Mouse (Mus musculus): Measurements from ENCODE around the gene Ncl. TPM values are rescaled to one million over a fixed set of nuclear protein-coding genes. Genes with fewer than 3 reads are reported as not detected.

Gene Ncl
- polyA plus RNA-seq, 1 experiment from 2014 or later: 467 TPM

- H3K27me3 ChIP-seq: peaks cover 58% of the 10 kb centered on the region
- no peak for ATAC-seq (ENCODE audit: insufficient number of reproducible peaks, insufficient read depth, low FRiP score, low TSS enrichment, low read depth)
- no peak overlapping the region for H3K9ac ChIP-seq (replicated peaks)
- H3K4me1 ChIP-seq (replicated peaks): peaks cover 37% of the 10 kb centered on the region
- H3K4me3 ChIP-seq (replicated peaks): no peak overlapping the region
- peaks cover 7% of the 10 kb centered on the region for H3K36me3 ChIP-seq
- 38% methylated on average over 6 of the region's 6 CpGs for WGBS
- no peak overlapping the region for H3K27ac ChIP-seq
- no peak overlapping the region for H3K4me2 ChIP-seq
- no peaks in the 10 kb centered on the region for H3K9me3 ChIP-seq
Measured at GRCm38 (mm10) chr1:86301221-86302091, 57.7 kb downstream of the Ncl start.

GRCm38 (mm10) chr1:86300731-86301130 lies 58.5 kb downstream of the Ncl start:
- Histone ChIP-seq H3K36me3 (peaks cover 3% of the 10 kb centered on the region), H3K4me3 (replicated peaks) (no peak overlapping the region), H3K4me1 (replicated peaks) (peaks cover 37% of the 10 kb centered on the region), H3K4me2 (no peak overlapping the region), H3K9ac (replicated peaks) (no peak overlapping the region), H3K9me3 (no peaks in the 10 kb centered on the region), H3K27me3 (peaks cover 51% of the 10 kb centered on the region), H3K27ac (no peak overlapping the region)
- ATAC-seq (ENCODE audit: insufficient number of reproducible peaks, insufficient read depth, low FRiP score, low TSS enrichment, low read depth): no peak
- 48% methylated on average over 7 of the region's 7 CpGs for WGBS

GRCm38 (mm10) chr1:86300093-86300492 lies 59.1 kb downstream of the Ncl start:
- no peaks in the 10 kb centered on the region for H3K9me3 ChIP-seq
- no peaks in the 10 kb centered on the region; the same call in 1 of the 2 replicates for H3K36me3 ChIP-seq
- WGBS: 10% methylated on average over 2 of the region's 2 CpGs
- H3K9ac ChIP-seq (replicated peaks): no peak overlapping the region
- H3K4me1 ChIP-seq (replicated peaks): peaks cover 38% of the 10 kb centered on the region
- no peak overlapping the region for H3K4me3 ChIP-seq (replicated peaks)
- H3K4me2 ChIP-seq: no peak overlapping the region
- H3K27ac ChIP-seq: no peak overlapping the region
- ATAC-seq (ENCODE audit: insufficient number of reproducible peaks, insufficient read depth, low FRiP score, low TSS enrichment, low read depth): no peak
- H3K27me3 ChIP-seq: peaks cover 45% of the 10 kb centered on the region

Small RNA genes lying within 50 kb of the gene (microRNA-seq; reads per million reads assigned to microRNA genes)
- 40.7 reads per million, percentile 41 among the genes with 10 or more reads in this experiment for gene mmu-mir-3535

Other genes starting within 250 kb of the Ncl start
- gene Htr2b, start 247.4 kb downstream of the Ncl start, polyA plus RNA-seq (2016; fragmentation: Nextera tagmentation; extraction: Ambion mirVana): 0.46 and 0.93 TPM in 2 replicates
- 0.55 and 0.96 TPM in 2 replicates for gene Gm21972, start 225.8 kb downstream of the Ncl start, polyA plus RNA-seq (2016; fragmentation: Nextera tagmentation; extraction: Ambion mirVana)
- 32.5 and 33.2 TPM in 2 replicates for gene Armc9, start 204.6 kb downstream of the Ncl start, polyA plus RNA-seq (2016; fragmentation: Nextera tagmentation; extraction: Ambion mirVana)
- 5.9 and 7.1 TPM in 2 replicates for gene B3gnt7, start 56.6 kb downstream of the Ncl start, polyA plus RNA-seq (2016; fragmentation: Nextera tagmentation; extraction: Ambion mirVana)
- gene Nmur1, start 66.8 kb upstream of the Ncl start, polyA plus RNA-seq (2016; fragmentation: Nextera tagmentation; extraction: Ambion mirVana): not detected in 2 replicates
- gene Tex44, start 66.9 kb upstream of the Ncl start, polyA plus RNA-seq (2016; fragmentation: Nextera tagmentation; extraction: Ambion mirVana): not detected in 2 replicates
- 3,930 and 4,018 TPM in 2 replicates for gene Ptma, start 167.3 kb upstream of the Ncl start, polyA plus RNA-seq (2016; fragmentation: Nextera tagmentation; extraction: Ambion mirVana)
- gene Pde6d, start 223.2 kb upstream of the Ncl start, polyA plus RNA-seq (2016; fragmentation: Nextera tagmentation; extraction: Ambion mirVana): 89.8 and 90.7 TPM in 2 replicates
- 57.8 and 59.2 TPM in 2 replicates for gene Cops7b, start 223.5 kb upstream of the Ncl start, polyA plus RNA-seq (2016; fragmentation: Nextera tagmentation; extraction: Ambion mirVana)

All from limb, embryonic 12.5 days (tissue).